Mouse (Mus musculus): ENCODE data around the gene Tenm2. TPM values are rescaled to one million over a fixed set of nuclear protein-coding genes. Genes with fewer than 3 reads are reported as not detected.

Tenm2 gene
- total and polyA plus RNA-seq, 3 experiments, result not detected

GRCm38 (mm10) chr11:35959270-35959669, 1276.5 kb downstream of the Tenm2 start:
- no peak overlapping the region for H3K27ac ChIP-seq (ENCODE audit: control insufficient read depth, low read depth, low read length)
- H3K9ac ChIP-seq (ENCODE audit: control insufficient read depth, low read depth, low read length, poor library complexity, severe bottlenecking), result no peak overlapping the region
- DNase-seq (ENCODE audit: low read depth, low spot score), result no peak
- no peaks in the 10 kb centered on the region for H3K36me3 ChIP-seq (ENCODE audit: control insufficient read depth in 1 of 2, insufficient read depth in 2 of 2, low read length in 2 of 2)
- no peak overlapping the region for H3K4me3 ChIP-seq (ENCODE audit: control insufficient read depth in 1 of 2, insufficient read depth in 1 of 2, low read depth in 2 of 2, low read length in 2 of 2)
- H3K4me1 ChIP-seq (ENCODE audit: control insufficient read depth in 1 of 2, insufficient read depth in 2 of 2, low read length in 2 of 2), result no peaks in the 10 kb centered on the region
- H3K9me3 ChIP-seq (replicated peaks; ENCODE audit: insufficient read depth, low read length), result no peaks in the 10 kb centered on the region
- H3K27me3 ChIP-seq (ENCODE audit: control insufficient read depth in 1 of 2, insufficient read depth in 2 of 2, low read length in 2 of 2), result no peaks in the 10 kb centered on the region
- TF ChIP-seq ZC3H11A (IDR thresholded peaks at IDR 0.05; ENCODE audit: low read depth, low read length) (no peak), HCFC1 (IDR thresholded peaks at IDR 0.05; ENCODE audit: low read depth, low read length) (no peak), ZKSCAN1 (IDR thresholded peaks at IDR 0.05; ENCODE audit: low read depth, low read length) (no peak), MYB (IDR thresholded peaks at IDR 0.05; ENCODE audit: low read depth, low read length) (no peak), ETS1 (IDR thresholded peaks at IDR 0.05; ENCODE audit: low read depth, low read length) (no peak), SMC3 (IDR thresholded peaks at IDR 0.05; ENCODE audit: low read depth, low read length) (no peak), MAX (IDR thresholded peaks at IDR 0.05; ENCODE audit: low read length) (no peak), MAFK (IDR thresholded peaks at IDR 0.05; ENCODE audit: borderline replicate concordance, low read depth, low read length) (no peak), GATA1 (IDR thresholded peaks at IDR 0.05; ENCODE audit: low read depth, low read length) (no peak), UBTF (IDR thresholded peaks at IDR 0.05; ENCODE audit: borderline replicate concordance, insufficient read depth, low read depth, low read length) (no peak), POLR2AphosphoS5 (IDR thresholded peaks at IDR 0.05; ENCODE audit: borderline replicate concordance, low read depth, low read length) (no peak), NELFE (IDR thresholded peaks at IDR 0.05; ENCODE audit: low read depth, low read length) (no peak), CHD2 (IDR thresholded peaks at IDR 0.05; ENCODE audit: low read length) (no peak), TCF12 (IDR thresholded peaks at IDR 0.05; ENCODE audit: low read depth, low read length) (no peak), CTCF (IDR thresholded peaks at IDR 0.05 in 2 of 3, conservative IDR thresholded peaks at IDR 0.05 in 1 of 3; ENCODE audit: control insufficient read depth in 1 of 3, insufficient read depth in 1 of 3, low read depth in 2 of 3, low read length in 3 of 3, poor library complexity in 1 of 3, severe bottlenecking in 1 of 3) (no peak), EP300 (IDR thresholded peaks at IDR 0.05; ENCODE audit: low read depth in 1 of 2, low read length in 2 of 2) (no peak), BHLHE40 (IDR thresholded peaks at IDR 0.05; ENCODE audit: borderline replicate concordance, low read depth, low read length) (no peak)
- no peaks in the 10 kb centered on the region for H3K79me2 ChIP-seq (ENCODE audit: control insufficient read depth, insufficient read depth, low read length, poor library complexity)

Measured in MEL (cell line).